Mouse (Mus musculus): ENCODE data around the gene Ranbp17. TPM values are rescaled to one million over a fixed set of nuclear protein-coding genes. Genes with fewer than 3 reads are reported as not detected.
A peak's percentile ranks its signal among the peaks of the same experiment; 100 is the strongest.

The Ranbp17 gene
- total and polyA plus RNA-seq, 3 experiments = 0.09 TPM; not detected in 2

DNA sequence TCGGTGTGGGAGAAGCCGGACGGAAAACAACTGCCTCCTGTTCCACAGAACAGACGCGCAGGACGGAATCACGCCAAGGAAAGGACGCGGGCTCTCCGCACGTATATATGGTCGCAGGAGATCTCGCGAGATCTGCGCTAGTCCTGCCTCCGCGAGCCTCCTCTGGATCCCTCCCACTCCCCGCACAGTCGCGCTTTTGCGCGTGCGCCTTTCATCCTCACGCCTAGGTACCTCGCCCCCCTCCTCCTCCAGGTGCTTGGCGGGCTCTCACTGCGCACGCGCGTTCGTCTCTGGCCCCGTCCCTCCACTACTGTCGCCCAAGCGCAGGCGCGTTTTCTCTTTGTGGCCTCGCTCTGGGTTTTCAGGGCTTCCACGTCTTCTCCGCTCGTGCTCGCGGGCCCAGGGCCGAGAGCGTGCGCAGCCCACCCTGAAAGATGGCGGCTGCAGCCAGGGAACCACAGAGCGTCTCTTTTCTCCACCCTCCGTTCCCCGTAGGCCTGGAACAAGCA, 350.5 kb downstream of the Ranbp17 start, which contains the start of gene Npm1 (continued):
- peak; percentile 39; the same call in 1 of the 2 replicates for TF ChIP-seq BHLHE40 (IDR thresholded peaks at IDR 0.05; ENCODE audit: low read depth, low read length)
- TF ChIP-seq TBP (conservative IDR thresholded peaks at IDR 0.05; ENCODE audit: low read depth, low read length) = peak; percentile 99
- no peak for TF ChIP-seq ZC3H11A (IDR thresholded peaks at IDR 0.05; ENCODE audit: low read depth, low read length)
- TF ChIP-seq RCOR1 (conservative IDR thresholded peaks at IDR 0.05; ENCODE audit: low read depth, low read length) = peak; percentile 9; the same call in 1 of the 2 replicates

DNA sequence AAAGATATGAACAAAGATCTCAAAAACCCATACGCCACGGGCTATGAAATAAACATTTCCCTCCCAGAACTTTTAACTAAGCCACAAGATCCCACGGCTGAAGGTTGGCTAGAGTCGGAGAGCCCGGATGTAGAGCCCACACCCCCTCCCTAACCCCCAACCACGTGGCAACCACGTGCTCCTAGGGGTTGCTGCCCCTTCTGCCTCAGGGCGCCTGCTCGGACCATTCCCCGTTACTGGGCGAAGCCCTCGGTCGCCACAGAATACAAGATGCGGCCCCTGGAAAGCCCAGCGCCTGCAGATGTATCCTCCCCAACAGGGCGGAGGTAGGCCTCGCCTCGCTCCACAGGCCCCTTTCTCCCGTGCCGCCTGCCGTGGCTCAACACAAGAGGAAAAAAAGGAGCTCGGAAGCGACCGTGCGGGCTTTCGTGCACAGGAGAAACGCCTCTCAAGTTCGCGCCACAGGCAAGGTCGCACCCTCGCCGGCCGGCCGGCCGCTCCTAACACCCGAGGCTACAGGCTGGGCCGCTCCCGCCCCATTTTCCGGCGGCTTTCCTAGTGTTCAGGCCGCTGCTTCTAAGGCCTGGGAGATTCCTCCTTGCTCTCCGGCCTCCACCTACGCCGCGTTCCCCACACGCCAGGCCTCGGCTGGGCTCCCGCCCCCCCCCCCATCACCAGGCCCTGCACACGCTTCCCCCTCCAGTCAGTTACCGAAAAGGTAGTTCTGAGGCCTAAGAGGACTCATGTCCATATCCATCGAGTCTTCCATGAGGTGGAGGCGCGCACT, 351.1 kb downstream of the Ranbp17 start:
- Histone ChIP-seq H3K4me3 (replicated peaks in 1 of 3; ENCODE audit: low read depth in 2 of 3, low read length in 2 of 3, poor library complexity in 1 of 3) (peak overlapping the region; percentile 71 to 86 (median 74)), H3K4me1 (ENCODE audit: control insufficient read depth in 1 of 2, insufficient read depth in 2 of 2) (peaks cover 3 to 23% of the 10 kb centered on the region in 2 experiments; a peak in 3 of 4 replicates), H3K9me3 (replicated peaks; ENCODE audit: low read length) (no peaks in the 10 kb centered on the region), H3K9ac (ENCODE audit: insufficient read depth, low read depth) (peak overlapping the region; percentile 94), H3K4me2 (ENCODE audit: insufficient read depth, low read depth, poor library complexity, severe bottlenecking) (peak overlapping the region; percentile 35; the same call in 1 of the 2 replicates), H3K79me2 (replicated peaks; ENCODE audit: control insufficient read depth, extremely low read depth, insufficient read depth, poor library complexity, severe bottlenecking) (peaks cover 49% of the 10 kb centered on the region), H3K27me3 (replicated peaks) (no peaks in the 10 kb centered on the region), H3K36me3 (replicated peaks in 1 of 2; ENCODE audit: control insufficient read depth in 1 of 2, insufficient read depth in 1 of 2, low read length in 1 of 2) (peaks cover 22 to 48% of the 10 kb centered on the region in 2 experiments), H3K27ac (ENCODE audit: insufficient read depth, low read depth) (peak overlapping the region; percentile 43; the same call in 1 of the 2 replicates)
- dilution Hi-C loops (cut with MboI; ENCODE audit: extremely low pct_ligation_motif_present, extremely low pct_unique_long_range_greater_than_20kb, low sequenced_read_pairs) = no loop called here
- in situ Hi-C loops (cut with MboI; ENCODE audit: low pct_ligation_motif_present, low pct_unique_long_range_greater_than_20kb, low sequenced_read_pairs) = no loop called here
- peak; percentile 87 for DNase-seq (ENCODE audit: extremely low read depth)
- no peak for TF ChIP-seq ZKSCAN1 (IDR thresholded peaks at IDR 0.05; ENCODE audit: borderline replicate concordance, low read depth, low read length)
- no peak for TF ChIP-seq ELF1 (IDR thresholded peaks at IDR 0.05; ENCODE audit: low read depth, low read length)
- no peak for TF ChIP-seq JUN (IDR thresholded peaks at IDR 0.05; ENCODE audit: insufficient read depth, low read depth, low read length)
- no peak for TF ChIP-seq GABPA (IDR thresholded peaks at IDR 0.05; ENCODE audit: insufficient replicate concordance, low read depth, low read length)
- TF ChIP-seq KAT2A (IDR thresholded peaks at IDR 0.05; ENCODE audit: insufficient replicate concordance, low read length) = no peak
- TF ChIP-seq MAZ (IDR thresholded peaks at IDR 0.05; ENCODE audit: low read depth, low read length) = peak; percentile 54
- no peak for TF ChIP-seq RAD21 (IDR thresholded peaks at IDR 0.05; ENCODE audit: low read depth, low read length)
- TF ChIP-seq ZC3H11A (IDR thresholded peaks at IDR 0.05; ENCODE audit: low read depth, low read length) = no peak
- peak; percentile 100 for TF ChIP-seq MYC (IDR thresholded peaks at IDR 0.05; ENCODE audit: low read depth, low read length)
- peak; percentile 78; the same call in 1 of the 2 replicates for TF ChIP-seq RCOR1 (conservative IDR thresholded peaks at IDR 0.05; ENCODE audit: low read depth, low read length)
- no peak for TF ChIP-seq MAFK (IDR thresholded peaks at IDR 0.05; ENCODE audit: insufficient replicate concordance, low read length)
- peak; percentile 83 for TF ChIP-seq USF1 (IDR thresholded peaks at IDR 0.05; ENCODE audit: low read depth, low read length)
- peak; percentile 89; the same call in 1 of the 2 replicates for TF ChIP-seq POLR2AphosphoS2 (IDR thresholded peaks at IDR 0.05; ENCODE audit: low read depth, low read length)
- TF ChIP-seq MEF2A (IDR thresholded peaks at IDR 0.05; ENCODE audit: borderline replicate concordance, low read depth, low read length) = 0 out of 2 replicates have a peak, but pooled peaks have one; percentile 10
- TF ChIP-seq ZNF384 (IDR thresholded peaks at IDR 0.05; ENCODE audit: low read depth, low read length) = no peak
- TF ChIP-seq ZMIZ1 (IDR thresholded peaks at IDR 0.05; ENCODE audit: low read depth, low read length) = 0 out of 2 replicates have a peak, but pooled peaks have one; percentile 67
- no peak for TF ChIP-seq JUND (conservative IDR thresholded peaks at IDR 0.05; ENCODE audit: low read depth, low read length)
- TF ChIP-seq CTCF (conservative IDR thresholded peaks at IDR 0.05 in 1 of 2, IDR thresholded peaks at IDR 0.05 in 1 of 2; ENCODE audit: low read depth in 2 of 2, low read length in 2 of 2) = no peak
- TF ChIP-seq NELFE (IDR thresholded peaks at IDR 0.05; ENCODE audit: low read depth, low read length) = no peak
- no peak for TF ChIP-seq TBP (conservative IDR thresholded peaks at IDR 0.05; ENCODE audit: low read depth, low read length)
- TF ChIP-seq E2F4 (IDR thresholded peaks at IDR 0.05; ENCODE audit: insufficient replicate concordance, low read depth, low read length) = no peak
- peak; percentile 85 for TF ChIP-seq BHLHE40 (IDR thresholded peaks at IDR 0.05; ENCODE audit: low read depth, low read length)
- peak; percentile 100 for TF ChIP-seq MAX (IDR thresholded peaks at IDR 0.05; ENCODE audit: low read length)
- TF ChIP-seq NRF1 (IDR thresholded peaks at IDR 0.05; ENCODE audit: low read depth, low read length) = peak; percentile 58
- TF ChIP-seq EP300 (IDR thresholded peaks at IDR 0.05; ENCODE audit: low read length) = no peak
- no peak for TF ChIP-seq ETS1 (conservative IDR thresholded peaks at IDR 0.05; ENCODE audit: low read depth, low read length)
- peak; percentile 90 for TF ChIP-seq SIN3A (IDR thresholded peaks at IDR 0.05; ENCODE audit: low read length)
- peak; percentile 47; the same call in 1 of the 2 replicates for TF ChIP-seq CHD2 (IDR thresholded peaks at IDR 0.05; ENCODE audit: low read length)
- TF ChIP-seq HCFC1 (IDR thresholded peaks at IDR 0.05; ENCODE audit: low read depth, low read length) = peak; percentile 58
- peak; percentile 100 for TF ChIP-seq MXI1 (IDR thresholded peaks at IDR 0.05; ENCODE audit: low read depth, low read length)
- peak; percentile 4; the same call in 1 of the 2 replicates for TF ChIP-seq IRF4 (IDR thresholded peaks at IDR 0.05; ENCODE audit: low read depth, low read length)
- no peak for TF ChIP-seq PAX5 (IDR thresholded peaks at IDR 0.05; ENCODE audit: low read length)
- TF ChIP-seq UBTF (IDR thresholded peaks at IDR 0.05; ENCODE audit: low read depth, low read length) = no peak
